Mouse (Mus musculus) CH12.LX (cell line): Measurements from ENCODE around the gene Itga4. TPM values are rescaled to one million over a fixed set of nuclear protein-coding genes. Genes with fewer than 3 reads are reported as not detected.

Experiments used
- DNase-seq: peaks from one replicate; pipeline ENCODE4 v3.0.0-alpha.2; 2013; ENCODE audit errors: extremely low read depth
- H3K27ac ChIP-seq: 2 replicates; pipeline ENCODE4 v1.5.1; 2012; ENCODE audit warnings: low read depth, mild to moderate bottlenecking, control low read depth, moderate library complexity; ENCODE audit not compliant: insufficient read depth
- H3K27me3 ChIP-seq: replicated peaks from 2 replicates; pipeline ENCODE3; 2012; ENCODE audit warnings: inconsistent platforms
- H3K36me3 ChIP-seq, 2 experiments: replicated peaks in 1 of 2; 2 replicates each; pipeline versions ENCODE3 to v1.6.1; 2012; ENCODE audit warnings: inconsistent platforms in 1 of 2, low read length in 1 of 2, mild to moderate bottlenecking in 1 of 2, mixed read lengths in 1 of 2, moderate library complexity in 1 of 2; ENCODE audit not compliant: control insufficient read depth in 1 of 2, insufficient read depth in 1 of 2
- H3K4me1 ChIP-seq, 2 experiments: 2 replicates each; pipeline ENCODE4 v1.6.1; 2012; ENCODE audit warnings: inconsistent platforms in 1 of 2, moderate library complexity in 1 of 2; ENCODE audit not compliant: insufficient read depth in 2 of 2, control insufficient read depth in 1 of 2
- H3K4me2 ChIP-seq: 2 replicates; pipeline ENCODE4 v1.6.1; 2012; ENCODE audit warnings: low read depth, mild to moderate bottlenecking, control low read depth; ENCODE audit not compliant: poor library complexity, insufficient read depth, severe bottlenecking
- H3K4me3 ChIP-seq, 3 experiments: fragments of 150-350 bp in 1 of 3; sonication (generic) in 1 of 3; replicated peaks in 1 of 3; 2 replicates each; pipeline versions ENCODE3 to v1.5.1; 2011 to 2012; ENCODE audit warnings: low read depth in 2 of 3, low read length in 2 of 3, mild to moderate bottlenecking in 2 of 3, moderate library complexity in 2 of 3, control low read depth in 1 of 3, improper control_type of control experiment in 1 of 3, inconsistent platforms in 1 of 3, mixed read lengths in 1 of 3; ENCODE audit not compliant: poor library complexity in 1 of 3
- H3K79me2 ChIP-seq: replicated peaks from 2 replicates; pipeline ENCODE4 v1.6.1; 2012; ENCODE audit warnings: mild to moderate bottlenecking, moderate library complexity; ENCODE audit not compliant: control insufficient read depth, poor library complexity, insufficient read depth, severe bottlenecking; ENCODE audit errors: extremely low read depth
- H3K9ac ChIP-seq: 2 replicates; pipeline ENCODE4 v1.6.1; 2012; ENCODE audit warnings: low read depth, mild to moderate bottlenecking, control low read depth, moderate library complexity; ENCODE audit not compliant: insufficient read depth
- H3K9me3 ChIP-seq: replicated peaks from 2 replicates; pipeline ENCODE3; 2012; ENCODE audit warnings: low read length, inconsistent platforms, mixed read lengths
- BHLHE40 ChIP-seq: IDR thresholded peaks from 2 replicates; pipeline ENCODE4 v1.6.1; 2011; ENCODE audit warnings: mild to moderate bottlenecking, low read depth, low read length, improper control_type of control experiment
- CHD1 ChIP-seq: IDR thresholded peaks from 2 replicates; pipeline ENCODE4 v1.6.1; 2012; ENCODE audit warnings: low read depth, low read length, improper control_type of control experiment, inconsistent platforms
- CTCF ChIP-seq, 2 experiments: IDR thresholded peaks in 1 of 2; conservative IDR thresholded peaks in 1 of 2; 2 replicates each; pipeline ENCODE4 v1.5.1; 2011 to 2012; ENCODE audit warnings: low read depth in 2 of 2, low read length in 2 of 2, improper control_type of control experiment in 1 of 2, inconsistent platforms in 1 of 2, mild to moderate bottlenecking in 1 of 2, moderate library complexity in 1 of 2
- ELF1 ChIP-seq: IDR thresholded peaks from 2 replicates; pipeline ENCODE4 v1.6.1; 2014; ENCODE audit warnings: low read depth, mild to moderate bottlenecking, inconsistent platforms, low read length, improper control_type of control experiment
- ETS1 ChIP-seq: conservative IDR thresholded peaks from 2 replicates; pipeline ENCODE4 v1.6.1; 2012; ENCODE audit warnings: low read depth, mild to moderate bottlenecking, inconsistent platforms, low read length, improper control_type of control experiment, moderate library complexity
- HCFC1 ChIP-seq: IDR thresholded peaks from 2 replicates; pipeline ENCODE4 v1.6.1; 2012; ENCODE audit warnings: low read depth, mild to moderate bottlenecking, inconsistent platforms, low read length, improper control_type of control experiment
- IRF4 ChIP-seq: IDR thresholded peaks from 2 replicates; pipeline ENCODE4 v1.6.1; 2014; ENCODE audit warnings: low read depth, mild to moderate bottlenecking, inconsistent platforms, low read length, improper control_type of control experiment
- JUN ChIP-seq: IDR thresholded peaks from 2 replicates; pipeline ENCODE4 v1.6.1; 2011; ENCODE audit warnings: low read depth, mild to moderate bottlenecking, low read length, improper control_type of control experiment, moderate library complexity; ENCODE audit not compliant: insufficient read depth
- MAFK ChIP-seq: IDR thresholded peaks from 2 replicates; pipeline ENCODE4 v1.6.1; 2011; ENCODE audit warnings: low read length, improper control_type of control experiment; ENCODE audit not compliant: insufficient replicate concordance
- MAX ChIP-seq: IDR thresholded peaks from 2 replicates; pipeline ENCODE4 v1.6.1; 2011; ENCODE audit warnings: low read length, improper control_type of control experiment
- MEF2A ChIP-seq: IDR thresholded peaks from 2 replicates; pipeline ENCODE4 v1.6.1; 2014; ENCODE audit warnings: low read depth, mild to moderate bottlenecking, inconsistent platforms, low read length, improper control_type of control experiment, borderline replicate concordance
- NELFE ChIP-seq: IDR thresholded peaks from 2 replicates; pipeline ENCODE4 v1.6.1; 2011; ENCODE audit warnings: low read depth, low read length, improper control_type of control experiment
- PAX5 ChIP-seq: IDR thresholded peaks from 2 replicates; pipeline ENCODE4 v1.6.1; 2012; ENCODE audit warnings: low read length, inconsistent platforms, mixed read lengths
- POLR2A ChIP-seq: IDR thresholded peaks from 2 replicates; pipeline ENCODE4 v1.6.1; 2011; ENCODE audit warnings: low read depth, mild to moderate bottlenecking, improper control_type of control experiment, low read length
- SMC3 ChIP-seq: IDR thresholded peaks from 2 replicates; pipeline ENCODE4 v1.6.1; 2011; ENCODE audit warnings: low read depth, low read length, improper control_type of control experiment
- TCF12 ChIP-seq: IDR thresholded peaks from 2 replicates; pipeline ENCODE4 v1.6.1; 2014; ENCODE audit warnings: low read depth, mild to moderate bottlenecking, inconsistent platforms, low read length, improper control_type of control experiment
- UBTF ChIP-seq: IDR thresholded peaks from 2 replicates; pipeline ENCODE4 v1.6.1; 2012; ENCODE audit warnings: low read depth, mild to moderate bottlenecking, inconsistent platforms, low read length, improper control_type of control experiment, moderate library complexity
- USF1 ChIP-seq: IDR thresholded peaks from 2 replicates; pipeline ENCODE4 v1.6.1; 2014; ENCODE audit warnings: low read depth, mild to moderate bottlenecking, inconsistent platforms, low read length, improper control_type of control experiment
- USF2 ChIP-seq: conservative IDR thresholded peaks from 2 replicates; pipeline ENCODE4 v1.6.1; 2011; ENCODE audit warnings: low read depth, low read length, improper control_type of control experiment
- ZC3H11A ChIP-seq: IDR thresholded peaks from 2 replicates; pipeline ENCODE4 v1.6.1; 2012; ENCODE audit warnings: low read depth, mild to moderate bottlenecking, inconsistent platforms, low read length, improper control_type of control experiment
- ZKSCAN1 ChIP-seq: IDR thresholded peaks from 2 replicates; pipeline ENCODE4 v1.6.1; 2012; ENCODE audit warnings: low read depth, inconsistent platforms, low read length, improper control_type of control experiment, borderline replicate concordance
- ZMIZ1 ChIP-seq: IDR thresholded peaks from 2 replicates; pipeline ENCODE4 v1.6.1; 2012; ENCODE audit warnings: low read depth, mild to moderate bottlenecking, inconsistent platforms, low read length, improper control_type of control experiment
- dilution Hi-C: fragments of 300-500 bp; cut with MboI; formaldehyde crosslinking; loops from 2 replicates; pipeline ENCODE4 v1.14.3; 2020; ENCODE audit warnings: low sequenced_read_pairs; ENCODE audit not compliant: extremely low pct_unique_long_range_greater_than_20kb, extremely low pct_ligation_motif_present
- in situ Hi-C: fragments of 300-500 bp; cut with MboI; formaldehyde crosslinking; loops from 3 replicates; pipeline ENCODE4 v1.14.3; 2019; ENCODE audit warnings: low sequenced_read_pairs, low pct_ligation_motif_present, low pct_unique_long_range_greater_than_20kb, mixed read lengths
- polyA plus RNA-seq: library from polyadenylated mRNA; unstranded; fragments of >175 nt; gene quantifications from 2 replicates; pipeline ENCODE4 v1.2.1, GENCODE M21; 2012; ENCODE audit warnings: low read depth; ENCODE audit not compliant: insufficient read length
- total RNA-seq, 2 experiments: library from RNA; depleted of rRNA; stranded (reverse); fragments of 300-350 nt in 1 of 2; fragments of >200 nt in 1 of 2; gene quantifications; 2 replicates each; pipeline ENCODE4 v1.2.3; 2012 to 2014

The Itga4 gene
- total and polyA plus RNA-seq, 3 experiments: 51.2 to 79.3 (median 54.3) TPM

DNA sequence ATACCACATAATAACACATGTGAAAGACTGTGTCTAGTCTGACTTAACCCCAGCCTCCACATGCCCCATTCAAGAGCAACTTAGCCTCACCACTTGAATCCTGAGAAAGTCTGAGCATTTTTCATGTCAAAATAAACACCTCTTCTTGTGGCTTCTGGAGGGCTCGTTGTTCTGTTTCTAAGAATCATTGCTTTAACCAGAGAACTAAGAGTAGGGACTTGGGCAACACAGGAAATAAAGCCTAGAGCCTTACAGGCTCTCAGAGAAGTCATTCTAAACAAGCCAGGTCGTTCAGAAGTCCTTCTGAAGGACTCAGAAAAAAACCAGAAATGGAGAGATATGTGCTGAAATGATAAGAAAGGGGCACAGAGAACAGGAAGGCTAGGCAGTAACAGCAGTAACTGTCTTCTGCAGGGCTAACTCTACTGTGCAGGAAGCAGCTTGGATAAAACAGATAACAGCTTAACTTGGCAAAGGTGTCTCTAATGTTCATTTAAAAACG, 14.9 kb downstream of the Itga4 start:
- H3K9ac ChIP-seq: no peak overlapping the region; the same call in 1 of the 2 replicates

DNA sequence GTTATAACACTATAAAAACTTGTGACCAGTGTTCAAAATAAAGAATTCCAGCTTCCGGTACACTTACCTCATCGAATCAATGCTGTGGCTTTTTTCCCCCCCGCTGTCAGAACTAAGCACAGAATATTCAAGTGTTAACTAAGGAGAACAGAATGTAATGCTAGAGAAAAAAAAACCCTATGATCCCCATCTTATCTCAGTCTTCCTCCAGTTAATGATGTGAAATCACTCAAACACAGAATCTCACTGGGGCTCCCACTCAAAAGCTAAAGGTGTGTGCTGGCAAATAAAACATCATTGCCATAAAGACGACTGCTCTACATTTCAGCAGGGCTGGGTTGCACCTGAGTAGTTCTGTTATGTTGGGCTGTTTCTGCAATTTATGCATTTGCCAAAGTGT, 16.6 kb downstream of the Itga4 start:
- Histone ChIP-seq H3K4me1 (peaks cover 15 to 44% of the 10 kb centered on the region in 2 experiments), H3K9ac (no peak overlapping the region), H3K9me3 (no peaks in the 10 kb centered on the region), H3K27me3 (no peaks in the 10 kb centered on the region), H3K4me3 (no peak overlapping the region), H3K79me2 (peaks cover 70% of the 10 kb centered on the region), H3K27ac (no peak overlapping the region), H3K36me3 (peaks cover 55 to 82% of the 10 kb centered on the region in 2 experiments), H3K4me2 (no peak overlapping the region)
- TF ChIP-seq CHD1 (no peak), HCFC1 (no peak), IRF4 (no peak), USF1 (no peak), CTCF (conservative IDR thresholded peaks at IDR 0.05 in 1 of 2, IDR thresholded peaks at IDR 0.05 in 1 of 2; ENCODE audit: low read depth in 2 of 2, low read length in 2 of 2) (no peak), ZC3H11A (no peak), JUN (no peak), USF2 (no peak), TCF12 (no peak), MAX (no peak), UBTF (no peak), ELF1 (no peak), NELFE (no peak), MAFK (no peak), ZMIZ1 (no peak), ETS1 (no peak), ZKSCAN1 (no peak), BHLHE40 (no peak), POLR2A (no peak), SMC3 (no peak)
- in situ Hi-C loops (no loop called here), dilution Hi-C loops (no loop called here)
- no peak for DNase-seq

More for the DNA sequence above, 14.9 kb downstream of the Itga4 start:
- peaks cover 42 to 75% of the 10 kb centered on the region in 2 experiments for H3K36me3 ChIP-seq
- no peaks in the 10 kb centered on the region for H3K9me3 ChIP-seq
- dilution Hi-C loops: no loop called here
- H3K4me3 ChIP-seq: no peak overlapping the region
- H3K4me2 ChIP-seq: peak overlapping the region; percentile 13; the same call in 1 of the 2 replicates
- H3K27ac ChIP-seq: no peak overlapping the region
- in situ Hi-C loops: no loop called here
- TF ChIP-seq PAX5: no peak
- TF ChIP-seq MEF2A: no peak
- no peak for TF ChIP-seq CHD1
- peak; percentile 9; the same call in 1 of the 2 replicates for TF ChIP-seq POLR2A
- H3K4me1 ChIP-seq: peaks cover 15 to 56% of the 10 kb centered on the region in 2 experiments
- no peak for DNase-seq
- H3K27me3 ChIP-seq: no peaks in the 10 kb centered on the region
- H3K79me2 ChIP-seq: peaks cover 76% of the 10 kb centered on the region
